Mouse (Mus musculus): ENCODE measurements around the gene Polr2a. TPM values are rescaled to one million over a fixed set of nuclear protein-coding genes. Genes with fewer than 3 reads are reported as not detected.
"Not testable (repeated sequence)": the region's sequence is repeated elsewhere in the genome, so short reads cannot be mapped to it uniquely, and the experiment has no call there.

Gene Polr2a
- polyA plus RNA-seq, 1 experiment from 2014 or later: 61.2 TPM

- WGBS: 94% methylated on average over 10 of the region's 10 CpGs
- DNase-seq (ENCODE audit: low spot score): not testable (repeated sequence)
These were observed 55.6 kb downstream of the Polr2a start for GRCm38 (mm10) chr11:69702886-69703285.

GRCm38 (mm10) chr11:69699595-69699994, 58.8 kb downstream of the Polr2a start:
- Histone ChIP-seq H3K4me2 (ENCODE audit: low read depth, low read length, severe bottlenecking) (no peak overlapping the region), H3K9me3 (ENCODE audit: control insufficient read depth, low read length) (no peaks in the 10 kb centered on the region), H3K4me3 (ENCODE audit: low read depth, low read length) (no peak overlapping the region), H3K27ac (ENCODE audit: low read depth, low read length) (no peak overlapping the region), H3K27me3 (ENCODE audit: control insufficient read depth, insufficient read depth, low read length) (no peaks in the 10 kb centered on the region), H3K4me1 (replicated peaks; ENCODE audit: control insufficient read depth, insufficient read depth, low read length) (peaks cover 7% of the 10 kb centered on the region), H3K9ac (ENCODE audit: low read length) (no peak overlapping the region), H3K36me3 (ENCODE audit: control insufficient read depth, insufficient read depth, low read length) (no peaks in the 10 kb centered on the region)
- DNase-seq (ENCODE audit: low spot score): no peak
- WGBS: 74% methylated on average over 1 of the region's 1 CpGs
- no peak for ATAC-seq (replicated peaks; ENCODE audit: low FRiP score)

More at GRCm38 (mm10) chr11:69702886-69703285, 55.6 kb downstream of the Polr2a start:
- H3K27ac ChIP-seq (ENCODE audit: low read depth, low read length); H3K9me3 ChIP-seq (ENCODE audit: control insufficient read depth, low read length); H3K4me1 ChIP-seq (replicated peaks; ENCODE audit: control insufficient read depth, insufficient read depth, low read length); H3K4me3 ChIP-seq (ENCODE audit: low read depth, low read length); H3K4me2 ChIP-seq (ENCODE audit: low read depth, low read length, severe bottlenecking); ATAC-seq (replicated peaks; ENCODE audit: low FRiP score); H3K9ac ChIP-seq (ENCODE audit: low read length); H3K36me3 ChIP-seq (ENCODE audit: control insufficient read depth, insufficient read depth, low read length); H3K27me3 ChIP-seq (ENCODE audit: control insufficient read depth, insufficient read depth, low read length): not testable (repeated sequence)

GRCm38 (mm10) chr11:69698574-69698973, 59.9 kb downstream of the Polr2a start:
- DNase-seq (ENCODE audit: low spot score): no peak
- H3K4me1 ChIP-seq (replicated peaks; ENCODE audit: control insufficient read depth, insufficient read depth, low read length): peaks cover 7% of the 10 kb centered on the region
- ATAC-seq (replicated peaks; ENCODE audit: low FRiP score): no peak
- WGBS: 72% methylated on average over 5 of the region's 5 CpGs
- no peak overlapping the region for H3K27ac ChIP-seq (ENCODE audit: low read depth, low read length)
- H3K4me2 ChIP-seq (ENCODE audit: low read depth, low read length, severe bottlenecking): no peak overlapping the region
- H3K27me3 ChIP-seq (ENCODE audit: control insufficient read depth, insufficient read depth, low read length): no peaks in the 10 kb centered on the region
- no peaks in the 10 kb centered on the region for H3K36me3 ChIP-seq (ENCODE audit: control insufficient read depth, insufficient read depth, low read length)
- no peaks in the 10 kb centered on the region for H3K9me3 ChIP-seq (ENCODE audit: control insufficient read depth, low read length)
- no peak overlapping the region for H3K9ac ChIP-seq (ENCODE audit: low read length)
- H3K4me3 ChIP-seq (ENCODE audit: low read depth, low read length): no peak overlapping the region

GRCm38 (mm10) chr11:69697396-69697795, 61.0 kb downstream of the Polr2a start:
- Histone ChIP-seq H3K9ac (ENCODE audit: low read length) (no peak overlapping the region), H3K9me3 (ENCODE audit: control insufficient read depth, low read length) (no peaks in the 10 kb centered on the region), H3K4me2 (ENCODE audit: low read depth, low read length, severe bottlenecking) (no peak overlapping the region), H3K27ac (ENCODE audit: low read depth, low read length) (no peak overlapping the region), H3K27me3 (ENCODE audit: control insufficient read depth, insufficient read depth, low read length) (no peaks in the 10 kb centered on the region), H3K4me1 (replicated peaks; ENCODE audit: control insufficient read depth, insufficient read depth, low read length) (peaks cover 7% of the 10 kb centered on the region), H3K4me3 (ENCODE audit: low read depth, low read length) (no peak overlapping the region), H3K36me3 (ENCODE audit: control insufficient read depth, insufficient read depth, low read length) (no peaks in the 10 kb centered on the region)
- ATAC-seq (replicated peaks; ENCODE audit: low FRiP score) (no peak), DNase-seq (ENCODE audit: low spot score) (no peak)
- 90% methylated on average over 3 of the region's 3 CpGs for WGBS

GRCm38 (mm10) chr11:69695361-69696181, 62.9 kb downstream of the Polr2a start, which contains the start of the genes Tnfsf12 and Tnfsfm13:
Gene Tnfsf12 (minus strand): TSS chr11:69695849.
Gene Tnfsfm13 (minus strand): TSS chr11:69696098.
- peak within 1 kb of the TSS; percentile 75 for H3K9ac ChIP-seq (ENCODE audit: low read length)
- H3K27me3 ChIP-seq (ENCODE audit: control insufficient read depth, insufficient read depth, low read length): no peaks in the 10 kb centered on the region
- no peak within 1 kb of the TSS for H3K27ac ChIP-seq (ENCODE audit: low read depth, low read length)
- peak within 1 kb of the TSS; percentile 40 for H3K4me3 ChIP-seq (ENCODE audit: low read depth, low read length)
- no peaks in the 10 kb centered on the region for H3K9me3 ChIP-seq (ENCODE audit: control insufficient read depth, low read length)
- ATAC-seq (replicated peaks; ENCODE audit: low FRiP score) (no peak), DNase-seq (ENCODE audit: low spot score) (peak; percentile 75)
- H3K4me1 ChIP-seq (replicated peaks; ENCODE audit: control insufficient read depth, insufficient read depth, low read length): peaks cover 7% of the 10 kb centered on the region
- H3K36me3 ChIP-seq (ENCODE audit: control insufficient read depth, insufficient read depth, low read length): no peaks in the 10 kb centered on the region
- peak within 1 kb of the TSS; percentile 90 for H3K4me2 ChIP-seq (ENCODE audit: low read depth, low read length, severe bottlenecking)
- WGBS: 1% methylated on average over 36 of the region's 41 CpGs

GRCm38 (mm10) chr11:69695046-69695360, 63.4 kb downstream of the Polr2a start:
- WGBS: 33% methylated on average over 6 of the region's 6 CpGs
- Histone ChIP-seq H3K9ac (ENCODE audit: low read length) (peak overlapping the region; percentile 75; the same call in 1 of the 2 replicates), H3K4me3 (ENCODE audit: low read depth, low read length) (peak overlapping the region; percentile 40; the same call in 1 of the 2 replicates), H3K4me1 (replicated peaks; ENCODE audit: control insufficient read depth, insufficient read depth, low read length) (peaks cover 7% of the 10 kb centered on the region), H3K9me3 (ENCODE audit: control insufficient read depth, low read length) (no peaks in the 10 kb centered on the region), H3K36me3 (ENCODE audit: control insufficient read depth, insufficient read depth, low read length) (no peaks in the 10 kb centered on the region), H3K27ac (ENCODE audit: low read depth, low read length) (no peak overlapping the region), H3K27me3 (ENCODE audit: control insufficient read depth, insufficient read depth, low read length) (no peaks in the 10 kb centered on the region), H3K4me2 (ENCODE audit: low read depth, low read length, severe bottlenecking) (peak overlapping the region; percentile 90)
- ATAC-seq (replicated peaks; ENCODE audit: low FRiP score) (no peak), DNase-seq (ENCODE audit: low spot score) (no peak)

GRCm38 (mm10) chr11:69693421-69693965, 64.9 kb downstream of the Polr2a start:
- Histone ChIP-seq H3K4me2 (ENCODE audit: low read depth, low read length, severe bottlenecking) (no peak overlapping the region), H3K9me3 (ENCODE audit: control insufficient read depth, low read length) (no peaks in the 10 kb centered on the region), H3K9ac (ENCODE audit: low read length) (no peak overlapping the region), H3K27ac (ENCODE audit: low read depth, low read length) (no peak overlapping the region), H3K36me3 (ENCODE audit: control insufficient read depth, insufficient read depth, low read length) (no peaks in the 10 kb centered on the region), H3K4me1 (replicated peaks; ENCODE audit: control insufficient read depth, insufficient read depth, low read length) (peaks cover 7% of the 10 kb centered on the region), H3K27me3 (ENCODE audit: control insufficient read depth, insufficient read depth, low read length) (no peaks in the 10 kb centered on the region), H3K4me3 (ENCODE audit: low read depth, low read length) (no peak overlapping the region)
- no peak for ATAC-seq (replicated peaks; ENCODE audit: low FRiP score)
- DNase-seq (ENCODE audit: low spot score): no peak
- 66% methylated on average over 11 of the region's 11 CpGs for WGBS

- H3K27ac ChIP-seq (ENCODE audit: low read depth, low read length): no peak overlapping the region
- no peaks in the 10 kb centered on the region for H3K36me3 ChIP-seq (ENCODE audit: control insufficient read depth, insufficient read depth, low read length)
- WGBS: 85% methylated on average over 6 of the region's 6 CpGs
- no peak overlapping the region for H3K9ac ChIP-seq (ENCODE audit: low read length)
- H3K4me1 ChIP-seq (replicated peaks; ENCODE audit: control insufficient read depth, insufficient read depth, low read length): peaks cover 7% of the 10 kb centered on the region
- no peak for ATAC-seq (replicated peaks; ENCODE audit: low FRiP score)
- H3K27me3 ChIP-seq (ENCODE audit: control insufficient read depth, insufficient read depth, low read length): no peaks in the 10 kb centered on the region
- no peak for DNase-seq (ENCODE audit: low spot score)
- H3K4me2 ChIP-seq (ENCODE audit: low read depth, low read length, severe bottlenecking): no peak overlapping the region
- H3K9me3 ChIP-seq (ENCODE audit: control insufficient read depth, low read length): no peaks in the 10 kb centered on the region
- H3K4me3 ChIP-seq (ENCODE audit: low read depth, low read length): no peak overlapping the region
These were observed 65.6 kb downstream of the Polr2a start for GRCm38 (mm10) chr11:69692863-69693262.
